ENCODE assay signal across 16 mouse cellular contexts in genomic region chr17:26865156-26865555, GRCm38 (mm10). TPM values are rescaled to one million over a fixed set of nuclear protein-coding genes. Genes with fewer than 3 reads are reported as not detected.
"Had no signal": no experiment of that assay in that cellular context is flagged by ENCODE, and none has a peak within 500 bp of the region (broad histone marks: within the 10 kb centered on the region; RNA-seq: fewer than 3 reads in every experiment).

No protein-coding gene starts in this region.

- H3K9ac ChIP-seq: limb, embryonic 15.5 days; liver, embryonic 12.5 days; lung, embryonic 15.5 days; neural tube, embryonic 12.5 days had no signal

- ATAC-seq: liver, embryonic 12.5 days had no signal

- DNase-seq: kidney, postnatal 25 days; midbrain, embryonic 14.5 days; thymus, adult 18-20 months; thymus, postnatal 14 days had no signal

- H3K36me3 ChIP-seq: limb, embryonic 15.5 days; liver, embryonic 12.5 days; lung, embryonic 15.5 days; neural tube, embryonic 12.5 days had no signal

- H3K4me3 ChIP-seq: left cerebral cortex, adult 2 months; limb, embryonic 15.5 days; liver, embryonic 12.5 days; lung, embryonic 15.5 days; neural tube, embryonic 12.5 days had no signal

- H3K27ac ChIP-seq: left cerebral cortex, adult 2 months; limb, embryonic 15.5 days; liver, embryonic 12.5 days; lung, embryonic 15.5 days; neural tube, embryonic 12.5 days had no signal

- H3K9me3 ChIP-seq: limb, embryonic 15.5 days; liver, embryonic 12.5 days; lung, embryonic 15.5 days; neural tube, embryonic 12.5 days had no signal

- H3K4me1 ChIP-seq: liver, embryonic 12.5 days; neural tube, embryonic 12.5 days had no signal

- H3K4me2 ChIP-seq: limb, embryonic 15.5 days; liver, embryonic 12.5 days; lung, embryonic 15.5 days; neural tube, embryonic 12.5 days had no signal

RNA-seq across cellular contexts. Expression of gene Nkx2-5, which starts 20.3 kb away (rescaled TPM):
- total RNA-seq: layer of hippocampus, postnatal 25 days; left cerebral cortex, adult 2 months; left cerebral cortex, postnatal 25 days; monocyte, adult 5-6 weeks; neutrophil, adult 5-6 weeks had no signal
- polyA plus RNA-seq: kidney, embryonic 16.5 days; limb, embryonic 11.5 days; limb, embryonic 15.5 days; liver, embryonic 16.5 days; midbrain, embryonic 14.5 days; neural tube, embryonic 12.5 days had no signal
